Mouse (Mus musculus) lung, postnatal 4 days (tissue): ENCODE results near the gene Arhgap45.

Experiments
- DNase-seq, 2 experiments: peaks; one replicate each; pipeline ENCODE4 v3.0.0; 2021

The Arhgap45 gene

DNA sequence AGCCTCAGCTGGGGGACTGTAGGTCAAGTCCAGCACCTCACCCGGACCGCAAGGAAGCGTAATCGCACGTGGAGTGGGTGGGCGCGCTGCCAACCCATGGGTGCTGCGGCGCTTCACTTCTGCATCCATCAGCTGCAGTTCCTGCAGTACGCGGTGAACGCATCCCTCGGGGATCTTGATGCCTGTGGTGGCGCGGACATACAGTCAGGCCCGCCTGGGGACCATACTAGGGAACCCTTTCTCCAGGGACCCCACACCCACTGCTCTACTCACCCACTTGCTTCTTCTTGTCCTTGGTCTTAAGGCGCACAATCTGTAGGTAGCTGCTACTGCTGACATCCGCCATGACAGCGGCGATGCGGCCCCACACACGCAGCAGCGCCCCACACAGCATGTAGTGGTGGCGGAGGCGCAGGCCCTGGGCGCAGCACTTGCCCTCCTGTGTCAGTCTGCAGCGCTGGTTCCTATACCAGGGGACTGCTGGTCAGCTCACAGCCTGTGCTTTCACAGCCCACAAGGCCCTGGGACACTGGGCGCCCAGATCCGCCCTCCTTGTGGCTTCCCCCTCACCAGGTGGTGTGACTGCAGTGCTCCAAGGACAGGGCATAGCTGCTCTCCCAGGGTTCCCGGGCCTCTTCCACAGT, 41.4 kb downstream of the Arhgap45 start:
- peak in 1 of 2 experiments; percentile 38 for DNase-seq

DNA sequence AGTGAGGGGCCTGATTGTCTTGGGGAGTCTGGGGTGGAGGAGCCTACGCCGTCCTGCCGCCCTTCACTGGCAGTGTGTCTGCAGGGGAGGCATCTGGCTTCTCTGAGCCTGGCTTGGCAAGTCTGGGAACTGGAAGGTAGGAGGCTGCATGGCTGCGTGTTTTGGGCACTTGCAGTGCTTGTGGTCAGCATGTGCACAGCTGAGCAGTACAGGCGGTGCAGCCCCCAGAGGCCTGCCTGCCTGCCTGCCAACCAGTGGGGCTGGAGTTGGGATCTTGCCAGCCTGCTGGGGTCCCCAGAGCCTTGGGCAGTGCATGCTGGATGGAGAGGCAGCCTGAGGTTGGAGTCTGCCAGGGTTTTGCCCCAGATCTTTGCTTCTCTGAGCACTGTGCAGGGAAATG, 46.7 kb downstream of the Arhgap45 start:
- DNase-seq = no peak

DNA sequence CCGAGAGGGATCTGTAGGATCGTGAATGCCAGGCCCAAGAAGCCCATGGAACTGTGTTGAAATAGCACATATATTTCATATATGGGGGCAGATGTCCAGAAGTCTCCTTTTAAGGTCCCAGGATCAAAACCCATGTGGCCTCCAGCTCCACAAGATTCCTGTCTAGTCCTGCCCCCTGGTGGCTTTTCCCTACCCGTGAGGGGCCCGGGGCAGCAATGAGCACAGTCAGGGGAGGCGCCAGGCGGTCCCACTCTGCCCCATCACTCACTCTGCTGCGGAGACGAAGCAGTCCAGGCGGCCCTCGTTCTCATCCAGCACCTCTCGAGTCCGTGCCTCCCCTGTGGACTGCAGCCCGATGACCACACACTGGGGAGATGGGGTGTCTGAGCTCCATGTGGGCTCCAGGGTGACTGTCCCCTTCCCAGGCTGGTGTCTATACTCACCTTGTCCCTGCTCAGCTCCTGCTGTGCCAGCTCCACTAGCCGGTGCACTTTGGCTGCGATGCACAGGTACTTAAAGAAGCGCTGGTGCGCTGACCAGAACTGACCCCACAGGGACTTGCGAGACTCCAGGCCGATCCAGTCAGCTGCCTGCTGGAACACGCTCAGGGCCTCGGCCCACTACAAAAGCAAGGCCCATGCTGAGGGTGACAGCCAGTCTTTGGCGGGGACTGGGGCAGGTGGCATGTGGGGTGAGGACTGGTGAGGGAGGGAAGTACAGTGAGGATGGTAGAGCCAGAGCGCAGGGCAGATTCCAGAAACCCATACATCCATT, 47.6 kb downstream of the Arhgap45 start:
- no peak for DNase-seq

- no peak for DNase-seq
These were observed 52.8 kb downstream of the Arhgap45 start for GRCm38 (mm10) chr10:80069251-80069650.

GRCm38 (mm10) chr10:80069948-80070450, 53.5 kb downstream of the Arhgap45 start:
- no peak for DNase-seq

GRCm38 (mm10) chr10:80070837-80071515, 54.5 kb downstream of the Arhgap45 start:
- peak; percentile 88 to 93 for DNase-seq

- DNase-seq = no peak
These were observed 55.1 kb downstream of the Arhgap45 start for GRCm38 (mm10) chr10:80071516-80071900.

GRCm38 (mm10) chr10:80072623-80073489, 56.4 kb downstream of the Arhgap45 start:
- DNase-seq = no peak

DNA sequence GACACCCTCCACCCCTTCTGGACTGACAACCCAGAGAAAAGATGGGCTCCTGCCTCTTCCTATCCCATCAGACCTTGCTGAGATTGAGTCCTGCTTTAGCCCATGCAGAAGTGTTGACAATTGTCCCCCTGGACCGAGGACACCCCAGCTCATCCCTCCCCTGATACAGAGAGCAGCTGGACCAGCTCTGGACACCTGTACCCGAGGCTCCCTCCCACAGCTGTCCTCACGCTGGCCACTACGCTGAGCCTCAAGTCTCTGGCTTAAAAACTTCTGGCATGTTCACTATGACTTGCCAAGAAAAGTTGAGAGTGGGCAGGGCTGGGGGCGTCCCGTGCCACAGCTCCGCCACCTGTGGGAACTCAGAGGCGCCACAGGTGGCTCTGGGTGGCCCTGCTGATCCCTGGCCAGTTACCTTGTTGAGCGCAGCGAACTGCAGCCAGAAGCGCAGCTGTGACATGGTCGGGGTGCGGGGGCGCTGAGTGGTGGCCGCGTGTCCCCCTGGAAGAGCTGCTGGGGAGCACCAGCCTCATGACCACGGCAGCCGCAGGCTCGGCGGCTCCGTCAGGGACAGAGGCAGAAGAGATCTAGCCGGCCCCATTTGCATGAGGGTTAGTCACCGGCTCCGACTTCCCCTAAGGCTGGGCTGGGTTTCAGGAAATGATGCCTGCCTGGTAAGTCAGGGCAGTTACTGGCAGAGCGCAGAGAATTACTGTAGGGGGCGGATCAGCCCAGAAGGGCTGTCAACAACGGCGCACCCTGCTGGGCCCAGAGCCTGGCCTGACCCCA, 58.6 kb downstream of the Arhgap45 start:
- DNase-seq = peak; percentile 87 to 90

DNA sequence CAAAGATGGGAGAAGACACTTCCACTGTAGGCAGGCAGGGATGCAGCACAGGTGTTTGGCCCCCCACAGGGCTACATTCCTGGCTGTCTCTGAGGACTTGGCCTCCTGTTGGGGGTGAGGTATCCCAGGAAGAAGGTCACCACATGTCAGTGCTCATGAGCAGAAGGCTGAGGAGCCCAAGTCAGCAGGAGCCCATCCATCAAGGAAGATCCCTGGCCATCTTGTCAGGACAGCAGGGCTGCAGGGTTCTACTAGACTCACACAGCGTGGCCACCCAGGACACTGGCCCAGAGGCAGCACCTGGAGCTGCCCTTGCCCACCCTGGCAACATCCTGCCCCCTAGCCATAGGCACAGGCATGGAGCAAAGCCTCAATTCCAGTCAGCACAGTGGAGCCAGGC, 59.5 kb downstream of the Arhgap45 start:
- no peak for DNase-seq

GRCm38 (mm10) chr10:80076386-80076785, 59.9 kb downstream of the Arhgap45 start:
- no peak for DNase-seq

DNA sequence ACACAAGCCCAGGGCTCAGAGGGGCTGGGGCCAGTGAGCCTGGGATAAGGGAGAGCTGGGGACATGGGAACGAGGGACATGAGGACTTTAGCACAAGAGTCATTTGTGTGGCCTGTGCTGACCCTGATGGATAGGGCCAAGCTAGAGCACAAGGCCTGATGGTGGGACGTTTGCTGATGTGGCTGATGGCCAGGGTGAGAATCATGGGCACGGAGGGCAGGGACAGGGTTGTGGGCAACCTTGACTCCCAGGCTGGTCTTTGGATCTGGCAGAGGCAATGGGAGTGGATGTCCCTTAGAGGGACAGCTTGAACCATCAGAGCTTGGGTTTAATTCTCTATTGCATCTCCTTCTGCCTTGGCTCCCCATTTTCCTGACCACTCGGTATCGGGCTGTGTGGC, 60.9 kb downstream of the Arhgap45 start:
- no peak for DNase-seq

DNA sequence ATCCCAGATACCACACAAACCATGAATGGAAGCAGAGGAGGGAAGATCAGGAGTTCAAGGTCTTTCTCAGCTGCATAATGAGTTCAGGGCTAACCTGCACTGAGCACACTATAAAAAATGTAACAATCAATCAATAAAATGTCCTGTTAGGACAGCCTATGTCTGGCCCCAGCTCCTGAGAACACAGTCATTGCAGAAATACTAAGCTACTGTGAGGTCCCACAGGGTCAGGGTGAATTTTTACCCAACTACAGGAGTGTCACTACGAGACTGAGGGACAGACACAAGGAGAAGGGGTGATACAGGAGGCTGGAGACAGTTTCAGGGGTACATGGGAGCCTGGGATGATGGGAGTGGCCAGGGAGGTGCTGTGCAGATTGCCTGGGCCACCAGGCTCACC, 61.9 kb downstream of the Arhgap45 start:
- no peak for DNase-seq

DNA sequence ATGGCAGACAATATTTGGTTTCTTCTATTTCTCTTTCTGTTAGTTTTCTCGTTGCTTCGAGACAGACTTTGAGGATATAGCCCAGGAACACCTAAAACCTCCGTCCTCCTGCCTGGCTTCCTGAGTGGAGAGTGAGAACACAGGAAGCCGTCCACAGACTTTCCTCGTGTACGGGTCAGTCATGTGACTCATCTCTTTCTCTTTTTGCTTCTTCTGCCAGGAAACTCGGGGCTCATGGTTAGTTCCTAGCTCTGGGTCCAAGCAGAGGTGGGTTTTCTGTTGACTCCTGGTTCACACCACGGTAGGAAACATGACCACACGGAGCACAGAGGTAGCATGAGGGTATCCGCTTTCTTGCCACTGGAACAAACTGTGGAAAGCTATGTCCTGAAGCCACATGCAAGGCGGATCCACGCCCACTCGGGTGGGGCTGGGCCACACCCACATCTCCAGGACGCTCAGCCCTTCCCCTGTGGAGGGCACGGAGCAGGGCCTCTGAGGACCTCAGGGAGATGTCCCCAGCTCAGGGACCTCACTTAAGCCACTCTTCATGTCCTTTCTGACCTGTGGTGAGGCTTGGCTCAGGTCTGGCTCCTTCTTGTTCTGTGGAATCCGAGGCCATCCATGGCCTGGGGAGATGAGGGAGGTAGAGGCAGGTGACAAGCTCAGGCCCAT, 64.1 kb downstream of the Arhgap45 start:
- no peak for DNase-seq
